Mouse (Mus musculus): Measurements from ENCODE around the gene Ccdc162.

Ccdc162 gene

GRCm38 (mm10) chr10:41538986-41539385 lies 177.4 kb downstream of the Ccdc162 start:
- in situ Hi-C loops (cut with MseI, MboI), result no loop called here

GRCm38 (mm10) chr10:41537983-41538330 lies 178.5 kb downstream of the Ccdc162 start:
- in situ Hi-C loops (cut with MseI, MboI), result no loop called here

GRCm38 (mm10) chr10:41537226-41537982 lies 179.0 kb downstream of the Ccdc162 start:
- in situ Hi-C loops (cut with MseI, MboI), result no loop called here

DNA sequence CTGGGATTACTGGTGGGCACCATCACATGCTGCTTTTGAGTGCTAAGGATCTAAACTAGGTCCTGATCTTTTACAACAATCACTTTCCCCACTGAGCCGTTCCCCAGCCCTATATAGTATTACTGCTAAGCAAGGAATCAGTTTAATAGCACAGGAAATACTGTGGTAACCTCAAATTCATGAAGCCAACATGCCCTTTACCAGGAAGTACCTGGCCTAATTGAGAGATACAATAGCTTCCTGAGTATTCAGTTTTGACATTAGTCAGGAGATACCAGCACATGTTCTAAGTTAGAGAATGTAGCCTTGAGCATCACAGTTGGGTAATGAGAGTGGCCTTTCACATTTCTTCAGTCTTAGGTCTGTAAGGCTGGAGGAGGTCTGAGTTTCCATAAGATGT lies 179.7 kb downstream of the Ccdc162 start:
- in situ Hi-C loops (cut with MseI, MboI), result no loop called here

DNA sequence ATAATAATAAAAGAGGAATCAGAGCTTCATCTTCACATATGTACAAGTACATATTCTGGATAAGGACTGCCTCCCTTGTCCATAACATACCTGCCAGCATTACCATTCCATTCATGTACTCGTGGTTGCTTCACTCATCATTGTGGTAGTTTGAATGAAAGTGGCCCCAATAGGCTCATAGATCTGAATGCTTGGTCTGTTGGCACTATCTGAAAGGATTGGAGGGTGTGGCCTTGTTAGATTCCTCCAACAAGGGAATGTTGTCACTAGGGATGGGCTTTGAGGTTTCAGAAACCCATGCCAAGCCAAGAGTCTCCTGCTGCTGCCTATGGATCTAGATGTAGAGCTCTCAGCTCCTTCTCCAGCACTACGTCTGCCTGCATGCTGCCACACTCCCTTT lies 180.4 kb downstream of the Ccdc162 start:
- in situ Hi-C loops (cut with MseI, MboI), result no loop called here

GRCm38 (mm10) chr10:41529972-41530371 lies 186.5 kb downstream of the Ccdc162 start:
- in situ Hi-C loops (cut with MseI, MboI), result no loop called here

DNA sequence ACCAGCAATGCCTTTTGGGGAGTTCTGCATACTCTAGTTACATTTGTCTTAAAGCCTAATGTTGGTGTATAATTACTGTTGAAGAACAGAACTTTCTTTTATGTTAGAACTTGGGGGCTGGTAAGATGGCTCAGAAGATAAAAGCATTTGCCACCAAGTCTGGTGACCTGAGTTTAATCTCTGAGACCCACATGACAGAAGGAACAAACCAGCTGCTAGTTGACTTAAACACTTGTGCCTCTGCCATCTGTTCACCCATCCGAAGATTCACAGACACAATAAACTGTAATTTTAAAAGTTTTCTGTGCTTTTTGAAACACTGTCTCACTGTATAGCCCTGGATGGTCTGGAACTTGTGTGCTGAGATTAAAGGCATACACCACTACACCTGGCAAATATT lies 190.7 kb downstream of the Ccdc162 start:
- in situ Hi-C loops (cut with MseI, MboI), result no loop called here

GRCm38 (mm10) chr10:41523386-41523785 lies 193.0 kb downstream of the Ccdc162 start:
- in situ Hi-C loops (cut with MseI, MboI), result no loop called here

DNA sequence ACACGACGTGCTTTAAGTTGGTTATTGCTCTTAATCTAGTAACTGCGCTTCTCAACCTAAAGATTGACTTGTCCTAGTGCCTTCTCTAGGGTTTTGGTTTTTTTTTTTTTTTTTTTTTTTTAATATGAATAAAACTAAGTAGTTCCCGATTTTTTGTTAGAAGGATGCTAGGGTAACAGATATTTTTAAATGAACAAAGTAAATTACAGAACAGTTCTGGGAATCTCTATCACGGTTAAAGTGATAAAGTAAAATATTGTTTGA lies 196.1 kb downstream of the Ccdc162 start:
- in situ Hi-C loops (cut with MseI, MboI), result no loop called here

- in situ Hi-C loops (cut with MseI, MboI), result loop anchor here in 1 of 2 experiments (5.0 kb wide), 1 partner anchor 162 kb away; no protein-coding TSS in a partner anchor
Measured at GRCm38 (mm10) chr10:41519640-41520409, 196.6 kb downstream of the Ccdc162 start.

DNA sequence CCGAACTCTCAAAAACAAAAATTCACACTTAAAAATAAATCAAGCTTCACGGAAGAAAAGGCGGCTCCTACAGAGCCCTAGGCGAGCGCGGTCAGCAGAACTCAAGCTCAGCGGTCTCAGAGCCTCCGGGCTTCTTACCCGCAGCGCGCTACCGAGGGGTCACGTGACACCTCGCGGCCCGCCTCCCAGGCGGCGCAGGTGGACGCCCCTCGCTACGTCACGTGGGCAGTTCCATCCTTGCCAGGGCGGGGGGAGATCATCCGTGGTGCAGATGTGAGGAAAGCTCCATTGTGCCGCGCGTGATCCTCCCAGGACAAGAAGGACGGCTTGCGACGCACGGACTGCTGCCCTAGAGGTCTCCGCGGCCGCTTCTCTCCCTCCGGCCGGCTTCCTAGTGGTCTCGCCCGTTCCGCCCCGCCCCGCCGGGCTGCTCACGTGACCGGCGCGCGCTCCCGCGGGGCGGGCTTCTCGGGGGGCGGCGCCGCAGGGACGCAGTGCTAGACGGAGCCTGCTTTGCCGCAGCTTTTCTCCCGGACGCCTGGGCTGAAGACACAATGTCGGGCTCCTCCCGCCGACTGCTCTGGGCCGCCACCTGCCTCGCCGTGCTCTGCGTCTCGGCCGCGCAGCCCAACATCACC lies 197.3 kb downstream of the Ccdc162 start, which contains the start of gene Cd164:
Gene Cd164, plus strand, starts transcription at position 434 of the 638 bp plus-strand sequence.
- in situ Hi-C loops (cut with MseI, MboI), result loop anchor here in 1 of 2 experiments (5.0 kb wide), 1 partner anchor 163 kb away; no protein-coding TSS in a partner anchor

DNA sequence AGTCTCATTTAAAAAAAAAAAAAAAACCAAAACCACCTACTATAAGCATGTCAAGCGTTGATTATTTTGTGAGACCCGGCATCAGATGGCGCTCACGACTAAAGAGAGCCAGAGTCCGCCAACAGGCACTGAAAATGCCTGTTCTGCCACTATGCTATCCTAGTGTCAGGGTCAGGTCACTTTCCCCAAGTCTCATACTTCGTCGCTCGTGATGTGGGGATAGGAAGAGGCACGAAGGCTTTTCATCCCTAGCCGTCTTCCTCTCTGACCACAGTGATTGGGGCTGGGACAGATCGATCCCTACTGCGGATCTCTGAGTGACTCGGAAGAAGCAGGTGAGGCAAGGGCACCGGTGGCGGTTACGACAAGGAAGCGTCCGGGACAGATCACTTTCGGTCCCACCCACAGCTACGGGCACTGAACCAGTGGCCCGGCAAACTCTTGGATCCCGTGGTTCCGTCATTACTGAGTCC lies 197.9 kb downstream of the Ccdc162 start:
- in situ Hi-C loops (cut with MseI, MboI), result loop anchor here in 1 of 2 experiments (5.0 kb wide), 1 partner anchor 164 kb away; no protein-coding TSS in a partner anchor

DNA sequence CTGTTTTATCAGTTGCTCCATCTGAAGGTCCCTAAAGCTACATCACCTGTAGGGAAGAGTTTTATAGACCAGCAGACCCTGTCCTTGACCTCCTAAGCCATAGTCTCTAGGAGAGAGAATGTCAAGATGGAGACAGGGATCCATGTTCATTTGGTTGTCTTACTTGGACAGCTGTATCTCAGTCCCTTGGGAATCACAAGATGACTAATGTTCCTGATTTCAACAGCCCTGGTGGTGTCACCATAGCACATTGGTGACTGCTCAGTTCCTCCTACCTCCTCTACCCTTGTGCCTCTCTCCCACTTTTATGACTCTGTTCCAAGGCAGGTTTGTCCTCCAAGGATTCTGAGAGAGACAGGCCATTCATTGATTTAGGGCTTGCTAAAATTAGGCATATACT lies 201.5 kb downstream of the Ccdc162 start:
- in situ Hi-C loops (cut with MseI, MboI), result loop anchor here in 1 of 2 experiments (5.0 kb wide), 1 partner anchor 167 kb away; no protein-coding TSS in a partner anchor

GRCm38 (mm10) chr10:41514301-41514700 lies 202.1 kb downstream of the Ccdc162 start:
- in situ Hi-C loops (cut with MseI, MboI), result no loop called here

- in situ Hi-C loops (cut with MseI, MboI), result loop anchor here (5.0 to 10.0 kb wide), 3 partner anchors 74 to 204 kb away; partner anchors contain the start of genes Ak9 (in 2 of the 2) and Fig4 (in 2 of the 2)
Measured at GRCm38 (mm10) chr10:41509160-41509559, 207.3 kb downstream of the Ccdc162 start.

- in situ Hi-C loops (cut with MseI, MboI), result loop anchor here (5.0 to 10.0 kb wide), 3 partner anchors 71 to 201 kb away; partner anchors contain the start of genes Ak9 (in 2 of the 2) and Fig4 (in 2 of the 2)
Measured at GRCm38 (mm10) chr10:41505446-41505845, 211.0 kb downstream of the Ccdc162 start.

GRCm38 (mm10) chr10:41504996-41505395 lies 211.4 kb downstream of the Ccdc162 start:
- in situ Hi-C loops (cut with MseI, MboI), result loop anchor here (5.0 to 10.0 kb wide), 3 partner anchors 70 to 200 kb away; partner anchors contain the start of genes Ak9 (in 2 of the 2) and Fig4 (in 2 of the 2)

- in situ Hi-C loops (cut with MseI, MboI), result loop anchor here (10.0 kb wide), 2 partner anchors 66 to 196 kb away; partner anchors contain the start of genes Ak9 (in 2 of the 2) and Fig4 (in 2 of the 2)
Measured at GRCm38 (mm10) chr10:41500941-41501340, 215.5 kb downstream of the Ccdc162 start.

- in situ Hi-C loops (cut with MseI, MboI), result no loop called here
Measured at GRCm38 (mm10) chr10:41491111-41491510, 225.3 kb downstream of the Ccdc162 start.

DNA sequence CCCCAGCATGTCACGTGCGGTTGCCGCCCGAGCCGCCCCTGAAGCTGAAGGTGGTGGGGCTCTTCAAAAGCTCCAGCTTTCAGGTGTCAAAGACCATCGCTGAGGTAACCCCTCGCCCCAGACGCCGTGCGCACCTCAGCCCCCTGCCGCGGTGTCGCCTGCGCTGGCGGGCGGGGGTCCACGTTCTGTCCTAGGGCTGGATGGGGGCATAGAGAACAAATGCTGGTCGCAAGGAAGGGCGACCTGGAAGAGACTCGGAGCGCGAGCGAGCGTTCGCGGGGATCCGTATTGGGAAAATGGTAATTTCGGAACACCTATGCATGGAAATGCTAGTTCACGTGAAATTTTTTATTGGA lies 225.9 kb downstream of the Ccdc162 start:
- in situ Hi-C loops (cut with MseI, MboI), result no loop called here

GRCm38 (mm10) chr10:41489708-41490517 lies 226.5 kb downstream of the Ccdc162 start, which contains the start of the genes Smpd2 and Ppil6:
Gene Smpd2 (minus strand): TSS chr10:41490369.
Gene Ppil6 (plus strand): TSS chr10:41490439.
- in situ Hi-C loops (cut with MseI, MboI), result no loop called here
